Mouse (Mus musculus): Measurements from ENCODE around the gene Map3k12.

Gene Map3k12

DNA sequence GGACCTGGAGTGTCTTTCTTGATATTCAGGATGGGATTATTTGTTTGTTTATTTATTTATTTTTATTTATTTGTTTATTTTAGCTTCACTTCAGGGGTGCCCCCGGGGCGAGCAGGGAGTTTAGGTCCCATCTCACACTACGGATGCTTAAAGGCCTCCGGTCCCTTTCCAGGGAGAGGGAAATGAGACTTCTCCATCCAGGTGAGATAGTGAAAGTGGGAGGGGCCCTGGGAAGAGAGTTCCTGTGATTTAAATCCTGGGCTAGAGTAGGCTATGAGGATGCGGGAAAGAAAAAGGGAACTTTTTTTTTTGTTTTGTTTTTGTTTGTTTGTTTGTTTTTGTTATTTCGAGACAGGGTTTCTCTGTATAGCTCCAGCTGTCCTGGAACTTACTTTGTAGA lies 57.5 kb downstream of the Map3k12 start:
- no peak for DNase-seq (ENCODE audit: low read depth)

DNA sequence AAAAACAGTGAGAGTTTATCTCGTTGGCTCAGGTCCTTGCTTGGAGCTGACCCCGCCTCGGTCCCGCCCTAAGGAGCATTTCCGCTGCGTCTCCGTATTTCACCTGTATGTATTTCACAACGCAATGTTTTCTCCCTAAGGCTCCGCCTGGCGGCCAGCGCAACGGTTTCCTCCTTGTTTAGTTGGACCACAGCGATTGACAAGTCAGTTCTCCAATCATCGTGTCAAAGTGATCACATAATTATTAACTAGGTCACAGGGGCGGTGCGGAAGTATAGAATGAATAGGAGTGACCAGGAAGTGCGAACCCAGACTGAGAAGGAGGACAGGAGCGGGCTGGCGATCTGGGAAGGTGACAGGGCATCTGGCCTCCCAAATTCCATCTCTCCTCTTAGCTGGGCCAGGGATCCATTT lies 58.0 kb downstream of the Map3k12 start, which contains the start of gene Prr13:
TSS of gene Prr13 (plus strand) at position 125 of the 414 bp plus-strand sequence.
- peak; percentile 93 for DNase-seq (ENCODE audit: low read depth)

DNA sequence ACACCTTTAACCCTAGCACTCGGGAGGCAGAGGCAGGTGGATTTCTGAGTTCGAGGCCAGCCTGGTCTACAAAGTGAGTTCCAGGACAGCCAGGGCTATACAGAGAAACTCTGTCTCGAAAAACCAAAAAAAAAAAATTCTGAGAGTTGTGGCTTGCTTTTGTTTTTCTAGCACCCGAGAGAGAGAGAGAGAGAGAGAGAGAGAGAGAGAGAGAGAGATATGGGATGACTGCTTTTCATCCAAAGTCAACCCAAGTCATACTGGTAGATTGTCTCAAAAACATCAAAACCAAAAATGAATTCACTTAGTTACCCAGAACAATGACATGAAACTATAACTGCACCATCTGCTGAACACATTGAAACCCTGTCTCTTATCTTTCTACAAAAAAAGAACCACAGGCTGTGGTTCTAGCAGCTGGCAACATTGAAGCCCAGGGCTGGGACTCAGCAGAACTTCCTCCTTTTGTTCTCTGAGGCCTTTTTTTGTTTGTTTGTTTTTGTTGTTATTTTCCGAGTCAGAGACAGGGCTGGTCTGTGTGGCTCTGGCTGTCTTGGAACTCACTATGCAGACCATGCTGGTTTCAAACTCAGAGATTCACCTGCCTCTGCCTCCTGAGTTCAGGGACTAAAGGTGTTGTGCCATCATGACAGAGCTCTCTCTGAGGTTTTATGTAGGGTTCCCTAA lies 58.7 kb downstream of the Map3k12 start:
- peak; percentile 73 for DNase-seq (ENCODE audit: low read depth)

DNA sequence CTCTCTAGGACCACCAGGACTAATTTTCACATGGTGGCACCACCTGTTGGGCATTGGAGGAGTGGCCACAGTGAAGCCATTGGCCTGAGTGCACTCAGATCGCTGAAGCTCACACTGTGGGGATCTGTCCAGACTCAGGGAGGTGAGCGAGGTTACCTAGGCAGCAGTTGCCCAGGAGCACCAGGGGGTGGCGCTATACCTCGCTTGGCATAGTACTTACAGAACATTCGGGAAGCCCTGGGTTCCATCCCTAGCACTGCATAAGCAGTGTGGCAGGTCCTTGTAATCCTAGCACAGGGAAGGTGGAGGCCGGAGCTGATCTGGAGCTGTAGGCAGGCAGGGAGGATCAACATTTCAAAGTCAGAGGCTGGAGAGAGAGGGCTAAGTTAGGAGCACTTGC lies 60.9 kb downstream of the Map3k12 start:
- DNase-seq (ENCODE audit: low read depth), result peak; percentile 53

DNA sequence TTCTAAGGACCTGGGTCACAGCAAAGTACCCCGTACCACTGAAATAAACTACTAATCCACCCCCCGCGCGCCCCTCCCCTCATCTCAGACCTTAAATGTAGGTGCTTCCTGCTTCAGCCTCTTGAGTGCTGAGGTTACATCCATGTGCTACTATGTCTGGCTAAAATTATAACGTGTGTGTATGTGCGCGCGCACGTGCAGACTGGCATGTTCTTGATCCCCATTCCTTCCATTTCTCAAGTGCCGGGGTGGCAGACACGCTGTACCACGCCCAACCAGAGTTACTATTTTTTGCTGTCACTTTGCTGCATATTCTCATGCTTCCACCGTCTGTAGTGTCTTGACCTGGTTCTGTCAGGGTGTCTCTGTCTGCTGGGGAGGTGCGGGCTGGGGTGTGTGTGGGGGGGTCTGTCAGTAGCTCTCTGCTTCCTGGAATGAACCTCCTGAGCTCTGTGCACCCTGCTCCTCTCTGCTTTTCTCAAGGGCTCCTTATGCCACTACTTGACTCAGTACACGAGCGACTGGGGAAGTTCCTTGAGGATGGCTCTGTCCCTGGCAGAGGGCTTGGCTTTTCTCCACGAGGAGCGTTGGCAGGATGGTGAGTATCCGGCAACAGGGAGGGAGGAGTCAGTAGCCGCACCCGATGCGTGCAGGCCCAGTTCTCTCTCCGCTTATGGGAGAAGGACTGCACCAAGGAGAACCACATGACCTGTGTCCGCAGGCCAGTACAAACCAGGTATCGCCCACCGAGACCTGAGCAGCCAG lies 65.0 kb downstream of the Map3k12 start:
- no peak for DNase-seq (ENCODE audit: low read depth)

DNA sequence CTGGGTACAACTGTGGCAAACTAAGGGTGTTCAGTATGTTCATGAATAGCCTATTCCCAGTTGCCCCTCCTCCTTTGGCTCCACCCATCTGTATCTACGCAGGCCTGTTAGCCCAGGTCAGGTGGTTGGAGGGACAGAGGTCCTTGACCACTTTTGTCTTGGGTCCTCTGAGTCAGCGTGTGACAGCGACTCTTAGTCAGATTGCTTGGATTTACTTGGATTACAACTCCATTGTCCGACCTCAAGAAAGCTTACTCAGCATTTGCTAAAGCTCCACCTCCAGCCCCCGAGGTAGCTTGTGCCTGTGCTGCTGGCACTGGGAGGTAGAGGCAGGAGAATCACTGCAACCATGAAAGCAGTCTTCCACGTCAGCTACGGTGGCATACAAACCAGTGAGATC lies 65.9 kb downstream of the Map3k12 start:
- DNase-seq (ENCODE audit: low read depth), result no peak

DNA sequence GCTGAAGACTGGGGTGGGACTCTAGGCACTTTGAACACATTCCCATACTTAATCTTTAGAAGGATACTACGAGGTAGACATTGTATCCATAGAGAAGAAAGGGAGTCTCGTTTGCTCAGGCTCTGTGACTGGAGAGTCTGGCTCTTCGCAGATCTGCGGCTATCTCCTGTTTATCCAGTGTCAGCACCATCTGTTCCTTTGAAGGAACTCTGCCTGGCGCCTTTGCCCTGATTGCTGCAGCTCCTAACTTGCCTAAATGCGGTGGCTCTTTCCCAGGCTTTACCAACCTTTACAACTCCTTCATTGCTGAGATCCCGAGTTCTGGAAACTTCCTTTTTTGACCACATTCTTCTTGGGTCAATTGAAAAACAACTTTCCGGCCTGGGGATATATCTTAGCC lies 67.5 kb downstream of the Map3k12 start:
- DNase-seq (ENCODE audit: low read depth), result no peak

Measured in naive thymus-derived CD4-positive, alpha-beta T cell, adult 2 months (primary cell).